Mouse (Mus musculus) liver, postnatal 0 days (tissue): Measurements from ENCODE around the gene Frmd5.

Experiments used
- CTCF ChIP-seq: sonication (generic); IDR thresholded peaks from 2 replicates; pipeline ENCODE4 v1.5.1; 2016; ENCODE audit warnings: antibody characterized with exemption, low read depth
- EP300 ChIP-seq: IDR thresholded peaks from 2 replicates; pipeline ENCODE4 v1.6.1; 2016; ENCODE audit warnings: antibody characterized with exemption, low read depth, mild to moderate bottlenecking

- TF ChIP-seq CTCF (no peak), EP300 (no peak)
Measured at GRCm38 (mm10) chr2:121787767-121788166, 19.1 kb downstream of the Frmd5 start.
